Mouse (Mus musculus) forebrain, embryonic 11.5 days (tissue): ENCODE results near the gene Cirbp. TPM values are rescaled to one million over a fixed set of nuclear protein-coding genes. Genes with fewer than 3 reads are reported as not detected.
A peak's percentile ranks its signal among the peaks of the same experiment; 100 is the strongest.

ENCODE experiments used
- ATAC-seq: fragments of 200-750 bp; cut with Nextera tagmentation; replicated peaks from 2 replicates; pipeline ENCODE4 v1.8.0; 2017; ENCODE audit warnings: moderate TSS enrichment; ENCODE audit not compliant: low FRiP score
- DNase-seq: peaks from one replicate; pipeline ENCODE4 v3.0.0-alpha.2; 2017; ENCODE audit warnings: low spot score
- H3K27ac ChIP-seq: fragments of 300-500 bp; sonication (generic); 2 replicates; pipeline ENCODE4 v1.5.1; 2014; ENCODE audit warnings: low read depth, low read length
- H3K27me3 ChIP-seq: fragments of 300-500 bp; sonication (generic); 2 replicates; pipeline ENCODE4 v1.6.1; 2014; ENCODE audit warnings: mild to moderate bottlenecking, low read length, mixed read lengths; ENCODE audit not compliant: control insufficient read depth, insufficient read depth
- H3K36me3 ChIP-seq: fragments of 300-500 bp; sonication (generic); 2 replicates; pipeline ENCODE4 v1.6.1; 2014; ENCODE audit warnings: mild to moderate bottlenecking, low read length, moderate library complexity, mixed read lengths; ENCODE audit not compliant: control insufficient read depth, insufficient read depth
- H3K4me1 ChIP-seq: fragments of 300-500 bp; sonication (generic); replicated peaks from 2 replicates; pipeline ENCODE4 v1.6.1; 2014; ENCODE audit warnings: low read length, mixed read lengths; ENCODE audit not compliant: control insufficient read depth, insufficient read depth
- H3K4me2 ChIP-seq: fragments of 300-500 bp; sonication (generic); 2 replicates; pipeline ENCODE4 v1.6.1; 2014; ENCODE audit warnings: low read depth, mild to moderate bottlenecking, low read length, moderate library complexity, mixed read lengths; ENCODE audit not compliant: severe bottlenecking
- H3K4me3 ChIP-seq: fragments of 300-500 bp; sonication (generic); 2 replicates; pipeline ENCODE4 v1.5.1; 2014; ENCODE audit warnings: low read depth, low read length
- H3K9ac ChIP-seq: fragments of 300-500 bp; sonication (generic); 2 replicates; pipeline ENCODE4 v1.6.1; 2014; ENCODE audit warnings: low read length
- H3K9me3 ChIP-seq: fragments of 300-500 bp; sonication (generic); 2 replicates; pipeline ENCODE4 v1.6.1; 2016; ENCODE audit warnings: low read length, mixed read lengths; ENCODE audit not compliant: control insufficient read depth
- WGBS: fragments of 180-500 bp; shearing (Covaris S2); extraction: QIAGEN DNeasy Blood & Tissue Kit; methylation state at CpG from one replicate; pipeline ENCODE4 v1.1.7; 2014; 5-methylcytosine and 5-hydroxymethylcytosine counted together
- polyA plus RNA-seq: library from polyadenylated mRNA; unstranded; fragments of >200 nt; fragmentation: Nextera tagmentation; extraction: Ambion mirVana; gene quantifications from 2 replicates; pipeline ENCODE4 v1.2.1, GENCODE M21; 2014

Cirbp gene
- polyA plus RNA-seq, 1 experiment from 2014 or later, result 83.4 TPM

DNA sequence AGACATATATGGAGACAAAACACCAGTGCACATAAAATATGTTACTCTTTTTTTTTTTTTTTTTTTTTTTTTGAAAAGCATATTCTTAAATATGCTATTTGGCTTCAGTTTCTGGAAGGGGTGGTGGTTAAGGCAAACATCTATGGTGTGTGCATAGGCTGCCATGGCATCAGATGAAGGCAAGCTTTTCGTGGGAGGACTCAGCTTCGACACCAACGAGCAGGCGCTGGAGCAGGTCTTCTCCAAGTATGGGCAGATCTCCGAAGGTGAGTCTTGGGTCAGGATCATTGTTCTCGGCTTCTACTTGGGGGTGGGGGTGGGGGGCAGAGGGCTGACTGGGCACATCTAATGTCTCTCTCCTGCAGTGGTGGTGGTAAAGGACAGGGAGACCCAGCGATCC is 3.9 kb downstream of the Cirbp start:
- no peaks in the 10 kb centered on the region for H3K9me3 ChIP-seq
- H3K36me3 ChIP-seq, result peaks cover 17% of the 10 kb centered on the region
- DNase-seq, result no peak
- no peak overlapping the region for H3K27ac ChIP-seq
- H3K4me1 ChIP-seq, result peaks cover 26% of the 10 kb centered on the region
- no peak overlapping the region for H3K4me2 ChIP-seq
- 93% methylated on average over 7 of the region's 7 CpGs for WGBS
- ATAC-seq, result no peak
- H3K27me3 ChIP-seq, result no peaks in the 10 kb centered on the region
- no peak overlapping the region for H3K9ac ChIP-seq
- H3K4me3 ChIP-seq, result no peak overlapping the region

DNA sequence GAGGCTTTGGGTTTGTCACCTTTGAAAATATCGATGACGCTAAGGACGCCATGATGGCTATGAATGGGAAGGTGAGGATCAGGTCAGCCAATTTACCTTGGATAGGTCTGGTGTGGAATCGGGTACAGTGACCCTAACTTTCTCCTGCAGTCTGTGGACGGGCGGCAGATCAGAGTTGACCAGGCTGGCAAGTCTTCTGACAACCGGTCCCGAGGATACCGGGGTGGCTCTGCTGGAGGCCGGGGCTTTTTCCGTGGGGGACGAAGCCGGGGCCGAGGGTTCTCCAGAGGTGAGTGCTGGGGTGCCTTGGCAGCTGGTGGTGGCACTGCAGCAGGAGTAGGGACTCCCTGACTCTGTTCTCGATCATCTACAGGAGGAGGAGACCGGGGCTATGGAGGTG is 4.3 kb downstream of the Cirbp start:
- Histone ChIP-seq H3K27ac (no peak overlapping the region), H3K9ac (no peak overlapping the region), H3K36me3 (peaks cover 17% of the 10 kb centered on the region), H3K4me1 (peaks cover 24% of the 10 kb centered on the region), H3K9me3 (no peaks in the 10 kb centered on the region), H3K27me3 (no peaks in the 10 kb centered on the region), H3K4me3 (no peak overlapping the region), H3K4me2 (no peak overlapping the region)
- no peak for ATAC-seq
- WGBS, result 96% methylated on average over 16 of the region's 16 CpGs
- no peak for DNase-seq

DNA sequence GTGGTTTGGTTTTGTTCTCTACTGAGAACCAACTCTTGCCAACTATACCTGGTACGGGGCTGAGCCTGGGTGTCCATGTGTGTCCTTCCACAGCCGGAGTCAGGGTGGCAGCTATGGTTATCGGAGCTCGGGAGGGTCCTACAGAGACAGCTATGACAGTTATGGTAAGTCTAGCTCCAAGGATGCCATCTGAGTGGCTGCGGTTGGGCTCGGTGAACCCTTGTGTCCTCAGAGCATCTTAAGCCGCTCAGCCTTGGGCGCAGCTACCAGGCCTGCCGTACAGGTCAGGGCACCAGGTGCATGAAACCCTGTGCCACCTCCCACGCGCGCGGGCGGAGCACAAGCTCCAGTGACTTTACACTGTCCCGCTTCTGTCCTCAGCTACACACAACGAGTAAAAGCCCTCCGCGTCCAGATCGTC is 4.8 kb downstream of the Cirbp start:
- no peak for ATAC-seq
- Histone ChIP-seq H3K27me3 (no peaks in the 10 kb centered on the region), H3K9ac (no peak overlapping the region), H3K27ac (no peak overlapping the region), H3K9me3 (no peaks in the 10 kb centered on the region), H3K4me1 (peaks cover 21% of the 10 kb centered on the region), H3K36me3 (peaks cover 17% of the 10 kb centered on the region), H3K4me3 (no peak overlapping the region), H3K4me2 (no peak overlapping the region)
- DNase-seq, result peak; percentile 50
- 97% methylated on average over 19 of the region's 19 CpGs for WGBS

DNA sequence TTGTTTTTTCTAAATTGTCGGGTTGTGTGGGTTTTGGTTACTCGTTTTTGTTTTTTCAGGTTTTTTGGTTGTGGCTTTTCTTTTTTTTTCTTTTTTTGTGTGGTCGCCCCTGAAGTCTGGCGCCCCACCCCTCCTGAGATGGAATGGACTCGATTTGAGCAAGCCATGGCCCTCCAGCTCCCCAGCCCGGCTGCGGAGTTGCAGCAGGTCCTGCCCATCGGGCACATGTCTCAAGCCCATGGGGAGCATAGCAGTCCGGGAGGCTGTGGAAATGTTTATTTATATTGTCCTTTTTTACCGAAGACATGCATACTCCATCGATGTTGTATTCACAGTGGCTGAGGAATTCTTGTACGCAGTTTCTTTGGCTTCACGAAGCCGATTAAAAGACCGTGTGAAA is 5.5 kb downstream of the Cirbp start:
- H3K9me3 ChIP-seq, result no peaks in the 10 kb centered on the region
- no peak overlapping the region for H3K9ac ChIP-seq
- H3K4me2 ChIP-seq, result no peak overlapping the region
- H3K27me3 ChIP-seq, result no peaks in the 10 kb centered on the region
- H3K27ac ChIP-seq, result no peak overlapping the region
- 93% methylated on average over 15 of the region's 15 CpGs for WGBS
- peaks cover 17% of the 10 kb centered on the region for H3K36me3 ChIP-seq
- no peak overlapping the region for H3K4me3 ChIP-seq
- DNase-seq (no peak), ATAC-seq (no peak)
- peaks cover 22% of the 10 kb centered on the region for H3K4me1 ChIP-seq

DNA sequence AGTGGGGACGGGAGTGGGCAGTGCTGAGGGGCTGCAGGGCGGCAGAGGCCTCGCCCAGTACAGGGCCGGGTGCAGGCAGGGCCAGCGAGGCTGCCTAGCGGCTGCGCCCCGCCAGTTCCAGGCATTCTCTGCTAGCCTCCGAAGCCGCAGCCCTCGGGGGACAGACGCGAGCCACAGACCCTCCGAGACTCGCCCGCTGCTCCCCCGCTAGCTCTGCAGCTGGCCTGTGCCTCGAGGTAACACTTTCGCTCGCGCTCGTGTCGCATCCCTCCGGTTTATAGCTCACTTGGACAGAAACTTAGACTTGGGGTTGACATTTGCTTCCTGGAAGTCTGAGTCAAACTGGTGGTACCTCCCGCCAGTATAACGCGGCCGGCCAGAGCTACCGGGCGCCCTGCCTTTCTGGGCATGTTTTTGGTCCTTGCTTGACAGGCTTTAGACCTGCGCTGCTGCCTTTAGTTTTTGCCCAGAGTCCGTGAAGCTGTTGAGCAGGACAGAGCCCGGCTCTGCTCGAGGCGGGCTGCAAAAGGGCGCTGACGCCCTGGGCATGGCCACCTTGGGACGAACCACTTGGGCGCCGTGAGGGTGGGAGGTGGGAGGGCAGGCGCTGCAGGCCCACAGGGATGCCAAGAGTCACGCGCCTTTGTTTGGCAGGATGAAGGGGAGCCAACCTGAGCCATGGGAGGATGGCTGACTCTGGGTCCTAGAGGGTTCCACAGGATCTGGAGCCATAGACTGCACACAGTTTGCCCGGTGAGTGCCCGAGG is 6.2 kb downstream of the Cirbp start:
- Histone ChIP-seq H3K4me1 (peaks cover 18% of the 10 kb centered on the region), H3K4me2 (peak overlapping the region; percentile 75), H3K27ac (peak overlapping the region; percentile 62), H3K9me3 (no peaks in the 10 kb centered on the region), H3K27me3 (no peaks in the 10 kb centered on the region), H3K36me3 (peaks cover 17% of the 10 kb centered on the region), H3K4me3 (no peak overlapping the region), H3K9ac (no peak overlapping the region; the same call in 1 of the 2 replicates)
- ATAC-seq (no peak), DNase-seq (peak; percentile 65)
- 89% methylated on average over 45 of the region's 45 CpGs for WGBS

DNA sequence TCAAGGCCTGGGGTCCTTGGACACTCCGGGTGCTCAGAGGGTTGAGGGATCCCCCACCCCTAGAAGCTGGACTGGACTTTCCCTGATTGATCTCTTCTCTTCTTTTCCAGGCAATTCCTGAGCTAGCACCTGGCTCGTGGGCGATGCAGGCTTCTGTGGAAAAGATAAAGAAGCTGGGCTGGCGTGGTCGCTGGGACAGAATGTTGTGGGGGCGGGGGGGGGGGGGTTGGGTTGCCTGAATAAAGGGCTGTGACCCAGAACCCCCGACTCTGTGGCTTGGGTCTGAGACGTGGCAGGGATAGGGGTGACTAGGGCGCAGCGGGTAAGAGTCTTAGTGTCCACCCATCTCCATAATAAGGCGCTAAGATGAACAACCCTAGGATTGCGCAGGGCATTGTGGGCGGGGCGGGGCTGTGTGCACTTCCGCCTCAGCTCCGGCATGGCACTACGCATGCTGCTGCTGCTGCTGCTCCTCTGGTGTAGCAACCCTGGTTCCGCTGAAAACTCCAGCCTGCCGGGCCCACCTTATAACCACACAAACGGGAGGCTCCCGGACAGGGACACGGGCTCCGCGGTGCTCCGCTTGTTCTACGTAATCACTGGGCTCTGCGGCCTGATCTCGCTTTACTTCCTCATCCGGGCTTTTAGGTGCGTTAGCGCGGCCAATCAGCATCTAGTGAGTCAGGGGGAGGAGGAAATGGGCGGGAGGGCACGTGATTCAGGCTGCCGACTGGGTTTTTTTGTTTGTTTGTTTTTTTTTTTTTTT is 6.9 kb downstream of the Cirbp start, which contains the start of gene 1600002K03Rik:
Gene 1600002K03Rik, plus strand, starts transcription at position 418 of the 766 bp plus-strand sequence.
- ATAC-seq (peak; percentile 70), DNase-seq (peak; percentile 90)
- Histone ChIP-seq H3K27ac (peak within 1 kb of the TSS; percentile 62), H3K9me3 (no peaks in the 10 kb centered on the region), H3K9ac (peak within 1 kb of the TSS; percentile 68), H3K4me3 (peak within 1 kb of the TSS; percentile 46), H3K36me3 (peaks cover 17% of the 10 kb centered on the region), H3K4me2 (peak within 1 kb of the TSS; percentile 75), H3K4me1 (peaks cover 16% of the 10 kb centered on the region), H3K27me3 (no peaks in the 10 kb centered on the region)
- 10% methylated on average over 35 of the region's 35 CpGs for WGBS

DNA sequence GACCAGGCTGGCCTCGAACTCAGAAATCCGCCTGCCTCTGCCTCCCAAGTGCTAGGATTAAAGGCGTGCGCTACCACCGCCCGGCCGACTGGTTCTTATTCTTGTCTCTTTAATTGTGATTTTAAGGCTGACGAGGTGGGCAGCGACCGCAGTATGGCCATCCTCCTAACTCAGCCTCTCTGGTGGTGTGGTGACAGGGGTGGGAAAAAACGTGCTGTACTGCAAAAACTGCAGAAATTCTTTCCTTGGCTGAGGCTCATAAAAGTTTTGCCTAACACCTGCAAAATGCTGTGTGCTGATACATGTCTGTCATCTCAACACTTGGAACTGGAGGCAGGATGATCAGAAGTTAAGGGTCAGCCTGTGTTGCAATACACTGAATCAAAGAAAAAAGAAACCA is 7.6 kb downstream of the Cirbp start:
- Histone ChIP-seq H3K9me3 (no peaks in the 10 kb centered on the region), H3K4me2 (peak overlapping the region; percentile 75; the same call in 1 of the 2 replicates), H3K9ac (peak overlapping the region; percentile 68), H3K27me3 (no peaks in the 10 kb centered on the region), H3K27ac (peak overlapping the region; percentile 46; the same call in 1 of the 2 replicates), H3K4me1 (peaks cover 16% of the 10 kb centered on the region), H3K36me3 (peaks cover 17% of the 10 kb centered on the region), H3K4me3 (peak overlapping the region; percentile 46)
- DNase-seq (no peak), ATAC-seq (no peak)
- 12% methylated on average over 11 of the region's 11 CpGs for WGBS

DNA sequence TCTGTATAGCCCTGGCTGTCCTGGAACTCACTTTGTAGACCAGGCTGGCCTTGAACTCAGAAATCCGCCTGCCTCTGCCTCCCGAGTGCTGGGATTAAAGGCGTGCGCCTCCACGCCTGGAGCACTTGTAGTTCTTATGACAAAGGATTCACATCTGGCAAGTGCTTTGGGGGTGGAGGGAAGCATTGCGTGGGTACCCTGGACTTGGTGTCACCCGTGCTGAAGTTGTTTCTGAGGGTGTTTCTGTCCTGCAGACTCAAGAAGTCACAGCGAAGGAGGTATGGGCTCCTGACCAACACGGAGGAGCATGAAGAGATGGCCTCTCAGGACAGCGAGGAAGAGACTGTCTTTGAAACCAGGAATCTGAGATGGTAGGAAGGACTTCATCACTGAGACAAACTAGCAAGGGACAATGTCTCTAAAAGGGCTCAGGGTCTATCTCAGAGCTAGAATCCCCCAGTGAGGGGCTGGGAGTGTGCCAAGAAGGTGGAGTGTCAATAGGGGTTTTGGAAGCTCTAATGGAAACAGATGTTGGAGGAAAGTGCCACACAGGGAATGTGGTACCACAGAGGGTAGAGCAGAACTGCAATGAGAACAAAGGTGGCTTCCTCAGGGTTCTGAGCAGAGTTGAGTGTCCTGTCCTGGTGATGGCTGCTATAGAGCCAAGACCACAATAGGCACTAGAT is 8.3 kb downstream of the Cirbp start:
- H3K4me2 ChIP-seq, result no peak overlapping the region
- no peak overlapping the region for H3K27ac ChIP-seq
- H3K9me3 ChIP-seq, result no peaks in the 10 kb centered on the region
- no peaks in the 10 kb centered on the region for H3K27me3 ChIP-seq
- WGBS, result 86% methylated on average over 10 of the region's 10 CpGs
- peaks cover 17% of the 10 kb centered on the region for H3K36me3 ChIP-seq
- no peak overlapping the region for H3K4me3 ChIP-seq
- ATAC-seq, result no peak
- no peak overlapping the region; the same call in 1 of the 2 replicates for H3K9ac ChIP-seq
- DNase-seq, result no peak
- H3K4me1 ChIP-seq, result peaks cover 10% of the 10 kb centered on the region
